Mouse (Mus musculus) mesoderm, embryonic 11.5 days (tissue): ENCODE results near the gene Baiap2.

Experiments
- DNase-seq: peaks from one replicate; pipeline ENCODE4 v3.0.0-alpha.2; 2012; ENCODE audit warnings: low read depth, low spot score

Baiap2 gene

GRCm38 (mm10) chr11:120041191-120042123, 98.9 kb downstream of the Baiap2 start:
- DNase-seq, result no peak

GRCm38 (mm10) chr11:120042141-120042838, 99.7 kb downstream of the Baiap2 start:
- no peak for DNase-seq

- no peak for DNase-seq
Measured at GRCm38 (mm10) chr11:120045341-120045740, 102.8 kb downstream of the Baiap2 start.

- DNase-seq, result no peak
Measured at GRCm38 (mm10) chr11:120045839-120046552, 103.4 kb downstream of the Baiap2 start.

GRCm38 (mm10) chr11:120046553-120047191, 104.1 kb downstream of the Baiap2 start, which contains the start of gene Aatk:
TSS of gene Aatk (minus strand) at chr11:120047167.
- no peak for DNase-seq

- no peak for DNase-seq
Measured at GRCm38 (mm10) chr11:120047531-120048251, 105.1 kb downstream of the Baiap2 start.

- DNase-seq, result no peak
Measured at GRCm38 (mm10) chr11:120048252-120048556, 105.6 kb downstream of the Baiap2 start.

GRCm38 (mm10) chr11:120049067-120049466, 106.5 kb downstream of the Baiap2 start:
- DNase-seq, result no peak

GRCm38 (mm10) chr11:120051124-120051811, 108.7 kb downstream of the Baiap2 start:
- DNase-seq, result no peak

- DNase-seq, result no peak
Measured at GRCm38 (mm10) chr11:120052274-120052673, 109.7 kb downstream of the Baiap2 start.

GRCm38 (mm10) chr11:120053846-120054245, 111.3 kb downstream of the Baiap2 start:
- DNase-seq, result no peak

- DNase-seq, result no peak
Measured at GRCm38 (mm10) chr11:120055953-120056732, 113.6 kb downstream of the Baiap2 start.
